Mouse (Mus musculus) limb, embryonic 12.5 days (tissue): ENCODE results near the gene Bcl7c. TPM values are rescaled to one million over a fixed set of nuclear protein-coding genes. Genes with fewer than 3 reads are reported as not detected.
"Not testable (repeated sequence)": the region's sequence is repeated elsewhere in the genome, so short reads cannot be mapped to it uniquely, and the experiment has no call there.

Experiments used
- ATAC-seq: fragments of 200-750 bp; cut with Nextera tagmentation; 2 replicates; pipeline ENCODE4 v1.8.0; 2017; ENCODE audit warnings: low read depth, moderate TSS enrichment; ENCODE audit not compliant: insufficient number of reproducible peaks, insufficient read depth, low FRiP score, low TSS enrichment
- H3K27ac ChIP-seq: fragments of 300-500 bp; sonication (generic); 2 replicates; pipeline ENCODE4 v1.5.1; 2016; ENCODE audit warnings: mild to moderate bottlenecking, moderate library complexity
- H3K27me3 ChIP-seq: fragments of 300-500 bp; sonication (generic); 2 replicates; pipeline ENCODE4 v1.6.1; 2016; ENCODE audit warnings: mild to moderate bottlenecking, moderate library complexity
- H3K36me3 ChIP-seq: fragments of 300-500 bp; sonication (generic); 2 replicates; pipeline ENCODE4 v1.6.1; 2016; ENCODE audit warnings: mild to moderate bottlenecking, moderate library complexity
- H3K4me1 ChIP-seq: fragments of 300-500 bp; sonication (generic); replicated peaks from 2 replicates; pipeline ENCODE4 v1.6.1; 2016
- H3K4me2 ChIP-seq: fragments of 300-500 bp; sonication (generic); 2 replicates; pipeline ENCODE4 v1.6.1; 2016; ENCODE audit warnings: mild to moderate bottlenecking, moderate library complexity
- H3K4me3 ChIP-seq: fragments of 300-500 bp; sonication (generic); replicated peaks from 2 replicates; pipeline ENCODE4 v1.5.1; 2016; ENCODE audit warnings: mild to moderate bottlenecking
- H3K9ac ChIP-seq: fragments of 300-500 bp; sonication (generic); replicated peaks from 2 replicates; pipeline ENCODE4 v1.6.1; 2016; ENCODE audit warnings: mild to moderate bottlenecking, moderate library complexity
- H3K9me3 ChIP-seq: fragments of 300-500 bp; sonication (generic); 2 replicates; pipeline ENCODE4 v1.6.1; 2016; ENCODE audit warnings: mild to moderate bottlenecking, moderate library complexity
- WGBS: fragments of 180-500 bp; shearing (Covaris S2); methylation state at CpG from one replicate; pipeline ENCODE4 v1.1.7; 2016; 5-methylcytosine and 5-hydroxymethylcytosine counted together
- polyA plus RNA-seq: library from polyadenylated mRNA; unstranded; fragments of >200 nt; fragmentation: Nextera tagmentation; extraction: Ambion mirVana; gene quantifications from 2 replicates; pipeline ENCODE4 v1.2.1, GENCODE M21; 2016

The Bcl7c gene
- polyA plus RNA-seq, 1 experiment from 2014 or later: 120 TPM

- Histone ChIP-seq H3K27ac (no peak overlapping the region), H3K9me3 (no peaks in the 10 kb centered on the region), H3K9ac (no peak overlapping the region), H3K4me1 (no peaks in the 10 kb centered on the region), H3K36me3 (peaks cover 60% of the 10 kb centered on the region), H3K4me3 (no peak overlapping the region), H3K27me3 (no peaks in the 10 kb centered on the region), H3K4me2 (no peak overlapping the region)
- 90% methylated on average over 6 of the region's 6 CpGs for WGBS
- no peak for ATAC-seq
These were observed 45.8 kb downstream of the Bcl7c start for GRCm38 (mm10) chr7:127662926-127663325.

GRCm38 (mm10) chr7:127661833-127662232 lies 46.9 kb downstream of the Bcl7c start:
- no peaks in the 10 kb centered on the region for H3K9me3 ChIP-seq
- 79% methylated on average over 6 of the region's 6 CpGs for WGBS
- no peaks in the 10 kb centered on the region for H3K4me1 ChIP-seq
- no peak overlapping the region for H3K4me3 ChIP-seq
- no peak overlapping the region for H3K27ac ChIP-seq
- ATAC-seq: no peak
- H3K4me2 ChIP-seq: no peak overlapping the region
- H3K36me3 ChIP-seq: peaks cover 53% of the 10 kb centered on the region
- H3K27me3 ChIP-seq: no peaks in the 10 kb centered on the region
- no peak overlapping the region for H3K9ac ChIP-seq

- H3K4me3 ChIP-seq: no peak overlapping the region
- no peaks in the 10 kb centered on the region for H3K9me3 ChIP-seq
- H3K27me3 ChIP-seq: no peaks in the 10 kb centered on the region
- peaks cover 44% of the 10 kb centered on the region for H3K36me3 ChIP-seq
- no peak overlapping the region for H3K9ac ChIP-seq
- no peak overlapping the region for H3K4me2 ChIP-seq
- H3K27ac ChIP-seq: no peak overlapping the region
- no peak for ATAC-seq
- 86% methylated on average over 3 of the region's 3 CpGs for WGBS
- H3K4me1 ChIP-seq: no peaks in the 10 kb centered on the region
These were observed 47.9 kb downstream of the Bcl7c start for GRCm38 (mm10) chr7:127660882-127661281.

- H3K4me3 ChIP-seq: no peak overlapping the region
- no peaks in the 10 kb centered on the region for H3K9me3 ChIP-seq
- H3K9ac ChIP-seq: no peak overlapping the region
- no peak overlapping the region for H3K27ac ChIP-seq
- no peak for ATAC-seq
- peaks cover under 1% of the 10 kb centered on the region; the same call in 1 of the 2 replicates for H3K4me1 ChIP-seq
- no peak overlapping the region for H3K4me2 ChIP-seq
- no peaks in the 10 kb centered on the region for H3K27me3 ChIP-seq
- peaks cover 10% of the 10 kb centered on the region; the same call in 1 of the 2 replicates for H3K36me3 ChIP-seq
- WGBS: 34% methylated on average over 4 of the region's 4 CpGs
These were observed 51.8 kb downstream of the Bcl7c start for GRCm38 (mm10) chr7:127656946-127657345.

GRCm38 (mm10) chr7:127654318-127654717 lies 54.4 kb downstream of the Bcl7c start:
- no peaks in the 10 kb centered on the region for H3K27me3 ChIP-seq
- ATAC-seq: no peak
- H3K27ac ChIP-seq: no peak overlapping the region
- no peak overlapping the region for H3K4me3 ChIP-seq
- H3K9me3 ChIP-seq: no peaks in the 10 kb centered on the region
- H3K4me1 ChIP-seq: peaks cover 3% of the 10 kb centered on the region
- 75% methylated on average over 10 of the region's 10 CpGs for WGBS
- no peak overlapping the region for H3K9ac ChIP-seq
- no peak overlapping the region for H3K4me2 ChIP-seq
- no peaks in the 10 kb centered on the region for H3K36me3 ChIP-seq

GRCm38 (mm10) chr7:127652050-127652449 lies 56.7 kb downstream of the Bcl7c start:
- 12% methylated on average over 18 of the region's 18 CpGs for WGBS
- Histone ChIP-seq H3K9me3 (no peaks in the 10 kb centered on the region), H3K4me3 (peak overlapping the region; percentile 17), H3K4me2 (peak overlapping the region; percentile 51), H3K36me3 (no peaks in the 10 kb centered on the region), H3K27ac (peak overlapping the region; percentile 46), H3K4me1 (peaks cover 3% of the 10 kb centered on the region), H3K27me3 (no peaks in the 10 kb centered on the region), H3K9ac (peak overlapping the region; percentile 44)
- no peak for ATAC-seq

- Histone ChIP-seq H3K27ac (peak overlapping the region; percentile 46), H3K27me3 (no peaks in the 10 kb centered on the region), H3K4me1 (peaks cover 3% of the 10 kb centered on the region), H3K9me3 (no peaks in the 10 kb centered on the region), H3K36me3 (no peaks in the 10 kb centered on the region), H3K4me3 (peak overlapping the region; percentile 17), H3K4me2 (peak overlapping the region; percentile 51), H3K9ac (no peak overlapping the region; the same call in 1 of the 2 replicates)
- ATAC-seq: peak; percentile 56; the same call in 1 of the 2 replicates
- WGBS: 72% methylated on average over 2 of the region's 3 CpGs
These were observed 57.1 kb downstream of the Bcl7c start for GRCm38 (mm10) chr7:127651624-127652023.

- ATAC-seq: no peak
- H3K4me1 ChIP-seq: peaks cover 3% of the 10 kb centered on the region
- WGBS: 87% methylated on average over 5 of the region's 6 CpGs
- no peaks in the 10 kb centered on the region for H3K9me3 ChIP-seq
- H3K27ac ChIP-seq: no peak overlapping the region
- no peak overlapping the region for H3K9ac ChIP-seq
- no peak overlapping the region for H3K4me3 ChIP-seq
- H3K27me3 ChIP-seq: no peaks in the 10 kb centered on the region
- H3K36me3 ChIP-seq: no peaks in the 10 kb centered on the region
- no peak overlapping the region for H3K4me2 ChIP-seq
These were observed 59.5 kb downstream of the Bcl7c start for GRCm38 (mm10) chr7:127649206-127649605.

GRCm38 (mm10) chr7:127648516-127649201 lies 60.1 kb downstream of the Bcl7c start:
- no peak for ATAC-seq
- Histone ChIP-seq H3K4me2 (no peak overlapping the region), H3K27ac (no peak overlapping the region), H3K9me3 (no peaks in the 10 kb centered on the region), H3K27me3 (no peaks in the 10 kb centered on the region), H3K36me3 (no peaks in the 10 kb centered on the region), H3K4me1 (peaks cover 3% of the 10 kb centered on the region), H3K9ac (no peak overlapping the region), H3K4me3 (no peak overlapping the region)
- WGBS: 79% methylated on average over 4 of the region's 4 CpGs

- WGBS: 90% methylated on average over 7 of the region's 7 CpGs
- H3K27me3 ChIP-seq, ATAC-seq, H3K9me3 ChIP-seq, H3K9ac ChIP-seq, H3K4me3 ChIP-seq, H3K27ac ChIP-seq, H3K4me2 ChIP-seq, H3K4me1 ChIP-seq, H3K36me3 ChIP-seq: not testable (repeated sequence)
These were observed 61.2 kb downstream of the Bcl7c start for GRCm38 (mm10) chr7:127647576-127647975.

GRCm38 (mm10) chr7:127646363-127646762 lies 62.4 kb downstream of the Bcl7c start:
- WGBS: 90% methylated on average over 4 of the region's 4 CpGs
- no peak overlapping the region for H3K4me2 ChIP-seq

GRCm38 (mm10) chr7:127642254-127642653 lies 66.5 kb downstream of the Bcl7c start:
- no peak overlapping the region for H3K9ac ChIP-seq
- H3K27ac ChIP-seq: no peak overlapping the region
- ATAC-seq: no peak
- no peaks in the 10 kb centered on the region; the same call in 1 of the 2 replicates for H3K27me3 ChIP-seq
- no peak overlapping the region for H3K4me3 ChIP-seq
- H3K9me3 ChIP-seq: no peaks in the 10 kb centered on the region
- no peaks in the 10 kb centered on the region; the same call in 1 of the 2 replicates for H3K4me1 ChIP-seq
- WGBS: 81% methylated on average over 4 of the region's 4 CpGs
- no peaks in the 10 kb centered on the region for H3K36me3 ChIP-seq
- no peak overlapping the region for H3K4me2 ChIP-seq

More at GRCm38 (mm10) chr7:127646363-127646762, 62.4 kb downstream of the Bcl7c start:
- H3K4me3 ChIP-seq: no peak overlapping the region
- H3K27me3 ChIP-seq: no peaks in the 10 kb centered on the region; the same call in 1 of the 2 replicates
- H3K36me3 ChIP-seq: no peaks in the 10 kb centered on the region
- H3K27ac ChIP-seq: no peak overlapping the region
- no peaks in the 10 kb centered on the region for H3K4me1 ChIP-seq
- no peak for ATAC-seq
- no peaks in the 10 kb centered on the region for H3K9me3 ChIP-seq
- H3K9ac ChIP-seq: no peak overlapping the region
